Mouse (Mus musculus) left cerebral cortex, postnatal 36 days (tissue): Measurements from ENCODE around the gene Praf2. TPM values are rescaled to one million over a fixed set of nuclear protein-coding genes. Genes with fewer than 3 reads are reported as not detected.

Experiments used
- DNase-seq, 2 experiments: peaks; one replicate each; pipeline ENCODE4 v3.0.0; 2021 to 2022; ENCODE audit warnings: low spot score in 2 of 2, mixed read lengths in 1 of 2
- intact Hi-C: fragments of 180-260 bp; cut with DNase I; formaldehyde crosslinking; loops from one replicate; pipeline ENCODE4 v1.15.1; 2025
- total RNA-seq, 2 experiments: library from RNA; stranded (reverse); gene quantifications; 2 replicates each; pipeline ENCODE4 v1.2.3; 2021

The Praf2 gene
- total RNA-seq, 2 experiments from 2014 or later, result 91.1 to 103 TPM

GRCm38 (mm10) chrX:7775501-7776205 is 47.4 kb downstream of the Praf2 start:
- no peak for DNase-seq
- intact Hi-C loops, result no loop called here

GRCm38 (mm10) chrX:7776329-7777082 is 48.3 kb downstream of the Praf2 start:
- peak in 1 of 2 experiments; percentile 39 for DNase-seq
- intact Hi-C loops, result no loop called here

GRCm38 (mm10) chrX:7778450-7779244 is 50.4 kb downstream of the Praf2 start:
- intact Hi-C loops, result no loop called here
- no peak for DNase-seq

GRCm38 (mm10) chrX:7779294-7779693 is 51.1 kb downstream of the Praf2 start:
- intact Hi-C loops, result no loop called here
- no peak for DNase-seq

Other genes with a start within 250 kb of the Praf2 start
- gene Foxp3, start 154.8 kb upstream of the Praf2 start, total RNA-seq, result not detected
- gene Ppp1r3f, start 154.2 kb upstream of the Praf2 start, total RNA-seq, result 10 to 100 TPM; 19.1 to 24.9 TPM
- gene Ccdc22, start 122.9 kb upstream of the Praf2 start, total RNA-seq, result 10 to 100 TPM; 31.6 to 32.1 TPM
- gene Cacna1f, start 121.4 kb upstream of the Praf2 start, total RNA-seq, result under 1 TPM; 0.11 to 0.32 TPM
- 1,000 to 10,000 TPM; 1,776 to 2,090 TPM for gene Syp, start 90.0 kb upstream of the Praf2 start, total RNA-seq
- 1 to 10 TPM; 1.4 to 3.0 TPM for gene Prickle3, start 71.2 kb upstream of the Praf2 start, total RNA-seq
- 1 to 10 TPM; 8.4 to 9.1 TPM for gene Plp2, start 57.0 kb upstream of the Praf2 start, total RNA-seq
- gene Magix, start 47.2 kb upstream of the Praf2 start, total RNA-seq, result under 1 TPM; 0.17 to 0.41 TPM
- gene Gpkow, start 31.3 kb upstream of the Praf2 start, total RNA-seq, result 10 to 100 TPM; 34.8 to 35.7 TPM
- gene Wdr45, start 14.1 kb upstream of the Praf2 start, total RNA-seq, result 10 to 100 TPM; 64.0 to 64.3 TPM
- gene Gm45208, start 6.2 kb upstream of the Praf2 start, total RNA-seq, result not detected
- gene Ccdc120, start 22.5 kb downstream of the Praf2 start, total RNA-seq, result 10 to 100 TPM; 22.8 to 24.8 TPM
- 10 to 100 TPM; 32.5 to 33.8 TPM for gene Tfe3, start 34.1 kb downstream of the Praf2 start, total RNA-seq
- 100 to 1,000 TPM in 1 of 2 experiments, 10 to 100 TPM in 1; 90.3 to 118 TPM for gene Gripap1, start 61.3 kb downstream of the Praf2 start, total RNA-seq
- gene Kcnd1, start 93.8 kb downstream of the Praf2 start, total RNA-seq, result 1 to 10 TPM; 8.2 to 9.3 TPM
- 10 to 100 TPM; 79.5 to 82.3 TPM for gene Otud5, start 112.9 kb downstream of the Praf2 start, total RNA-seq
- gene Pim2, start 149.8 kb downstream of the Praf2 start, total RNA-seq, result 10 to 100 TPM; 50.7 to 52.1 TPM
- 10 to 100 TPM; 41.3 to 44.5 TPM for gene Slc35a2, start 155.6 kb downstream of the Praf2 start, total RNA-seq
- gene Pqbp1, start 170.8 kb downstream of the Praf2 start, total RNA-seq, result 10 to 100 TPM; 76.0 to 89.2 TPM
- gene Timm17b, start 170.9 kb downstream of the Praf2 start, total RNA-seq, result 10 to 100 TPM; 24.5 to 24.8 TPM
- gene Gm10491, start 179.4 kb downstream of the Praf2 start, total RNA-seq, result not detected
- not detected for gene Gm10490, start 181.1 kb downstream of the Praf2 start, total RNA-seq
- 100 to 1,000 TPM; 432 to 536 TPM for gene Pcsk1n, start 191.4 kb downstream of the Praf2 start, total RNA-seq
- gene Eras, start 200.2 kb downstream of the Praf2 start, total RNA-seq, result not detected
- 10 to 100 TPM; 42.8 to 57.2 TPM for gene Hdac6, start 219.4 kb downstream of the Praf2 start, total RNA-seq
- gene Gata1, start 249.6 kb downstream of the Praf2 start, total RNA-seq, result not detected